Mouse (Mus musculus): ENCODE results near the gene Gabarap. TPM values are rescaled to one million over a fixed set of nuclear protein-coding genes. Genes with fewer than 3 reads are reported as not detected.
A peak's percentile ranks its signal among the peaks of the same experiment; 100 is the strongest.

The Gabarap gene
- total and polyA plus RNA-seq, 3 experiments: 132 to 241 TPM; not detected in 1

- peak; percentile 41; the same call in 1 of the 2 replicates for TF ChIP-seq HCFC1 (IDR thresholded peaks at IDR 0.05; ENCODE audit: low read depth, low read length)
- TF ChIP-seq SMC3 (IDR thresholded peaks at IDR 0.05; ENCODE audit: low read depth, low read length): no peak
- peak; percentile 54 for TF ChIP-seq SIN3A (IDR thresholded peaks at IDR 0.05; ENCODE audit: low read length)
- no peak for TF ChIP-seq GATA1 (IDR thresholded peaks at IDR 0.05; ENCODE audit: low read depth, low read length)
- TF ChIP-seq TAL1 (IDR thresholded peaks at IDR 0.05; ENCODE audit: low read length): no peak
- TF ChIP-seq ZKSCAN1 (IDR thresholded peaks at IDR 0.05; ENCODE audit: low read depth, low read length): no peak
- TF ChIP-seq KAT2A (conservative IDR thresholded peaks at IDR 0.05; ENCODE audit: low read depth, low read length): no peak
- TF ChIP-seq MEF2A (IDR thresholded peaks at IDR 0.05; ENCODE audit: extremely low read depth, insufficient replicate concordance, low read depth, low read length, poor library complexity, severe bottlenecking): no peak
- TF ChIP-seq ZNF384 (IDR thresholded peaks at IDR 0.05; ENCODE audit: low read depth, low read length): no peak
- no peak for TF ChIP-seq ZC3H11A (IDR thresholded peaks at IDR 0.05; ENCODE audit: low read depth, low read length)
- TF ChIP-seq BHLHE40 (IDR thresholded peaks at IDR 0.05; ENCODE audit: borderline replicate concordance, low read depth, low read length): peak; percentile 11; the same call in 1 of the 2 replicates
- TF ChIP-seq GABPA (IDR thresholded peaks at IDR 0.05; ENCODE audit: low read depth, low read length): no peak
- TF ChIP-seq CTCF (IDR thresholded peaks at IDR 0.05 in 2 of 3, conservative IDR thresholded peaks at IDR 0.05 in 1 of 3; ENCODE audit: control insufficient read depth in 1 of 3, insufficient read depth in 1 of 3, low read depth in 2 of 3, low read length in 3 of 3, poor library complexity in 1 of 3, severe bottlenecking in 1 of 3): 0 out of 6 replicates have a peak, but pooled peaks of 1 of the 3 experiments have one; percentile 2
- TF ChIP-seq POLR2AphosphoS2 (IDR thresholded peaks at IDR 0.05; ENCODE audit: low read length): no peak
- TF ChIP-seq EP300 (IDR thresholded peaks at IDR 0.05; ENCODE audit: low read depth in 1 of 2, low read length in 2 of 2): no peak; a peak in 1 of 4 replicates
Observed at GRCm38 (mm10) chr11:69981141-69981762, 9.7 kb upstream of the Gabarap start, which contains the start of gene Ctdnep1 (continued).

GRCm38 (mm10) chr11:69982225-69982624, 8.7 kb upstream of the Gabarap start, which contains the start of gene Elp5:
TSS of gene Elp5 (minus strand) at chr11:69982517.
- no peak for TF ChIP-seq ETS1 (IDR thresholded peaks at IDR 0.05; ENCODE audit: low read depth, low read length)
- Histone ChIP-seq H3K27ac (ENCODE audit: control insufficient read depth, low read depth, low read length) (peak within 1 kb of the TSS; percentile 88), H3K27me3 (ENCODE audit: control insufficient read depth in 1 of 2, insufficient read depth in 2 of 2, low read length in 2 of 2) (no peaks in the 10 kb centered on the region)

GRCm38 (mm10) chr11:69982877-69983276, 8.1 kb upstream of the Gabarap start:
- Histone ChIP-seq H3K4me1 (ENCODE audit: control insufficient read depth in 1 of 2, insufficient read depth in 2 of 2, low read length in 2 of 2) (peaks cover 6 to 17% of the 10 kb centered on the region in 2 experiments), H3K27me3 (ENCODE audit: control insufficient read depth in 1 of 2, insufficient read depth in 2 of 2, low read length in 2 of 2) (no peaks in the 10 kb centered on the region), H3K9me3 (replicated peaks; ENCODE audit: insufficient read depth, low read length) (no peaks in the 10 kb centered on the region), H3K79me2 (ENCODE audit: control insufficient read depth, insufficient read depth, low read length, poor library complexity) (peaks cover 43% of the 10 kb centered on the region), H3K9ac (ENCODE audit: control insufficient read depth, low read depth, low read length, poor library complexity, severe bottlenecking) (peak overlapping the region; percentile 99), H3K36me3 (ENCODE audit: control insufficient read depth in 1 of 2, insufficient read depth in 2 of 2, low read length in 2 of 2) (peaks cover 2 to 24% of the 10 kb centered on the region in 2 experiments; a peak in 3 of 4 replicates), H3K4me3 (ENCODE audit: control insufficient read depth in 1 of 2, insufficient read depth in 1 of 2, low read depth in 2 of 2, low read length in 2 of 2) (no peak overlapping the region), H3K27ac (ENCODE audit: control insufficient read depth, low read depth, low read length) (no peak overlapping the region)
- no peak for DNase-seq (ENCODE audit: low read depth, low spot score)
- no peak for TF ChIP-seq POLR2AphosphoS2 (IDR thresholded peaks at IDR 0.05; ENCODE audit: low read length)
- TF ChIP-seq TAL1 (IDR thresholded peaks at IDR 0.05; ENCODE audit: low read length): peak; percentile 23; the same call in 1 of the 2 replicates

More at GRCm38 (mm10) chr11:69982225-69982624, 8.7 kb upstream of the Gabarap start, which contains the start of gene Elp5:
- Histone ChIP-seq H3K79me2 (ENCODE audit: control insufficient read depth, insufficient read depth, low read length, poor library complexity) (peaks cover 45% of the 10 kb centered on the region), H3K9me3 (replicated peaks; ENCODE audit: insufficient read depth, low read length) (no peaks in the 10 kb centered on the region), H3K4me3 (ENCODE audit: control insufficient read depth in 1 of 2, insufficient read depth in 1 of 2, low read depth in 2 of 2, low read length in 2 of 2) (peak within 1 kb of the TSS; percentile 96 to 98), H3K9ac (ENCODE audit: control insufficient read depth, low read depth, low read length, poor library complexity, severe bottlenecking) (peak within 1 kb of the TSS; percentile 99), H3K4me1 (ENCODE audit: control insufficient read depth in 1 of 2, insufficient read depth in 2 of 2, low read length in 2 of 2) (peaks cover 6 to 17% of the 10 kb centered on the region in 2 experiments), H3K36me3 (ENCODE audit: control insufficient read depth in 1 of 2, insufficient read depth in 2 of 2, low read length in 2 of 2) (peaks cover 2 to 24% of the 10 kb centered on the region in 2 experiments; a peak in 3 of 4 replicates)
- DNase-seq (ENCODE audit: low read depth, low spot score): no peak
